Mouse (Mus musculus) midbrain, embryonic 15.5 days (tissue): ENCODE results near the gene Hist1h4i. TPM values are rescaled to one million over a fixed set of nuclear protein-coding genes. Genes with fewer than 3 reads are reported as not detected.
A peak's percentile ranks its signal among the peaks of the same experiment; 100 is the strongest.

Source experiments
- ATAC-seq: fragments of 200-750 bp; cut with Nextera tagmentation; replicated peaks from 2 replicates; pipeline ENCODE4 v1.8.0; 2017; ENCODE audit warnings: moderate TSS enrichment
- H3K27ac ChIP-seq: fragments of 300-500 bp; sonication (generic); 2 replicates; pipeline ENCODE4 v1.5.1; 2015; ENCODE audit warnings: mild to moderate bottlenecking, inconsistent platforms
- H3K27me3 ChIP-seq: fragments of 300-500 bp; sonication (generic); replicated peaks from 2 replicates; pipeline ENCODE4 v1.6.1; 2015; ENCODE audit warnings: inconsistent platforms
- H3K36me3 ChIP-seq: fragments of 300-500 bp; sonication (generic); replicated peaks from 2 replicates; pipeline ENCODE4 v1.6.1; 2015; ENCODE audit warnings: inconsistent platforms
- H3K4me1 ChIP-seq: fragments of 300-500 bp; sonication (generic); 2 replicates; pipeline ENCODE4 v1.6.1; 2015; ENCODE audit warnings: inconsistent platforms
- H3K4me2 ChIP-seq: fragments of 300-500 bp; sonication (generic); 2 replicates; pipeline ENCODE4 v1.6.1; 2015; ENCODE audit warnings: inconsistent platforms, mild to moderate bottlenecking, moderate library complexity
- H3K4me3 ChIP-seq: fragments of 300-500 bp; sonication (generic); 2 replicates; pipeline ENCODE4 v1.5.1; 2015; ENCODE audit warnings: mild to moderate bottlenecking, inconsistent platforms
- H3K9ac ChIP-seq: fragments of 300-500 bp; sonication (generic); 2 replicates; pipeline ENCODE4 v1.6.1; 2015; ENCODE audit warnings: mild to moderate bottlenecking, inconsistent platforms
- H3K9me3 ChIP-seq: fragments of 300-500 bp; sonication (generic); 2 replicates; pipeline ENCODE4 v1.6.1; 2016; ENCODE audit warnings: inconsistent platforms
- WGBS: fragments of 180-500 bp; shearing (Covaris S2); methylation state at CpG from one replicate; pipeline ENCODE4 v1.1.7; 2015; ENCODE audit warnings: mixed read lengths; 5-methylcytosine and 5-hydroxymethylcytosine counted together
- polyA plus RNA-seq: library from polyadenylated mRNA; unstranded; fragments of >200 nt; fragmentation: Nextera tagmentation; extraction: Ambion mirVana; gene quantifications from 2 replicates; pipeline ENCODE4 v1.2.1, GENCODE M21; 2015

Gene Hist1h4i
- polyA plus RNA-seq, 1 experiment from 2014 or later: 5.7 TPM

DNA sequence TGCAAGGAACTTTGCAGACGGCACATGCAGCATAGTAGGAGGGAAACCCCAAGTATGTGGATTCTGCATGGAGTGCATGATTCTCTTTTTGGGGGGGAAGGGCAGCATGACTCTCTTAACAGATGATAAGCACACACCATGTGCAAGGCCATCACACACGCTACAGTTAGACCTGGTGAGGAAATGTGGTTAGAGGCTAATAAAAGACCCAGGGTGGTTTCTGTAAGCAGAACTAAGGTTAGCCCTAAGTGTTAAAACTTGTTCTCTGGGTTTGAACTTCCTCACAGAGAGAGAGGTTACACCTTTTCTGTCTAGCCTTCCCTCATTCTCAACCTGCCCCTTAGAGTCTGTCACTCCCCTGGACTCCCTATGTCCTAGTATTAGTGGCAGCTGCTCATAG, 39.8 kb downstream of the Hist1h4i start:
- no peak overlapping the region for H3K27ac ChIP-seq
- H3K4me2 ChIP-seq: no peak overlapping the region
- no peaks in the 10 kb centered on the region for H3K36me3 ChIP-seq
- peaks cover 14% of the 10 kb centered on the region for H3K4me1 ChIP-seq
- no peak overlapping the region for H3K9ac ChIP-seq
- no peak overlapping the region for H3K4me3 ChIP-seq
- 53% methylated on average over 2 of the region's 2 CpGs for WGBS
- no peak for ATAC-seq
- no peaks in the 10 kb centered on the region for H3K9me3 ChIP-seq
- H3K27me3 ChIP-seq: peaks cover 99% of the 10 kb centered on the region

DNA sequence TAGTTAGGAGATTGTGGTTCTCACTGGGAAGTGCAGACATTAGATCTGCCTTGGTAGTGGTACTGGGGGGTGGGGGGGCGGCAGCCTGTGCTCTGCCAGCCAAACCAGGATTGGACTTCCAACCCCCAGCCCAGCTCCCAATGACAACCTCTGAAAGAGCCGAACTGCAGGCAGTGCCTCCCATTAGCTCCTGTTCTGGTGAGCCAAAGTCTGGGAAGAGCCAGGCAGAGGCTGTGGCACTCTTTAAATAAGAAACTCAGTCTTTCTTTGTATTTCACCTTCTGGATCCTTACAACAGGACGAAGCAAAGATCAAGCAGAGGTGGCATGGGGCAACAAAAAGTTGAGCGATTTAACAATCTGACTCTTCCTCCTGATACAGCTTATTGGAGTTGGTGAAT, 42.0 kb downstream of the Hist1h4i start:
- Histone ChIP-seq H3K27me3 (peaks cover 95% of the 10 kb centered on the region), H3K27ac (no peak overlapping the region), H3K36me3 (no peaks in the 10 kb centered on the region), H3K4me1 (peaks cover 12% of the 10 kb centered on the region; the same call in 1 of the 2 replicates), H3K9me3 (no peaks in the 10 kb centered on the region), H3K4me3 (no peak overlapping the region), H3K9ac (no peak overlapping the region), H3K4me2 (no peak overlapping the region)
- no peak for ATAC-seq
- WGBS: 36% methylated on average over 4 of the region's 4 CpGs

DNA sequence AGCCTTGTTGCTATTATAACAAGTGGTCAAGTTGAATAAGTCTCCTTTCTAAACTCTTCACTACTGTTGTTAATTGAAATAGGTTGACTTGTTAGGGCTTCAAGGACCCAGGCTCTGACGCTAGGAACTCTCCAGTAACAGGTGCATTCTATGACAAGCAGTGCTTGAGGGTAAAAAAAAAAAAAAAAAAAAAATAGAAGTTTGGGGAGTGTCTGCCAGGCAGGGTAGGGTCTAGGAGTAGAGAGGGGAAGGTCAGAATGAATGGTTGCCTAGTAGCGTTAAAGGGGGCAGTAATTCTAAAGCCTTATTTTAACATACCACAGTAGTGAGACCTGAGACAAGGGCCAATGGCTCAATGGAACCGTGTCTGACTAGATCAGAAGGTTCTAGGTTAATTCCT, 42.8 kb downstream of the Hist1h4i start:
- no peaks in the 10 kb centered on the region for H3K36me3 ChIP-seq
- no peak overlapping the region for H3K27ac ChIP-seq
- no peak overlapping the region for H3K9ac ChIP-seq
- H3K9me3 ChIP-seq: no peaks in the 10 kb centered on the region
- 17% methylated on average over 3 of the region's 3 CpGs for WGBS
- peaks cover 12% of the 10 kb centered on the region; the same call in 1 of the 2 replicates for H3K4me1 ChIP-seq
- no peak overlapping the region for H3K4me3 ChIP-seq
- H3K27me3 ChIP-seq: peaks cover 95% of the 10 kb centered on the region
- ATAC-seq: no peak
- H3K4me2 ChIP-seq: no peak overlapping the region

DNA sequence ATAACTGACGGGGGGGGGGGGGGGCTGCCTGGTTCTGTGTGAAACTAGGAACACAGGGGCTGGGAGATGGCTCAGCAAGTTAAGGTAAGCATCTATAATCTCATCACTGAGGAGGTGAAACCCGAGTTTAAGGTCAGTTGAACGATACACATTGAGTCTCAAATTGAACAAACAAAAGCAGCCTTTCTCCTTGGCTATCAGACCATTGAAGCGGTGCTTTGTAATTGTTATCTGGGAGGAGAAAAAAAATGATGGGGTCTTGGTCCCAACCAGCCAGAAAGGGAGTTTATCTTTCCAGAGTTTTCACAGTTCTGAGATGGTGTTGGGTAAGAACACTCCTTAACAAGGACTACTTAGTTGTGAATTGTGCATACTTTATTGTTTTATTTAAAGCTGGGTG, 43.3 kb downstream of the Hist1h4i start:
- Histone ChIP-seq H3K4me2 (no peak overlapping the region), H3K4me1 (peaks cover 12% of the 10 kb centered on the region; the same call in 1 of the 2 replicates), H3K36me3 (no peaks in the 10 kb centered on the region), H3K4me3 (no peak overlapping the region), H3K9me3 (no peaks in the 10 kb centered on the region), H3K27ac (no peak overlapping the region), H3K9ac (no peak overlapping the region), H3K27me3 (peaks cover 92% of the 10 kb centered on the region)
- no peak for ATAC-seq
- WGBS: 9% methylated on average over 4 of the region's 4 CpGs

DNA sequence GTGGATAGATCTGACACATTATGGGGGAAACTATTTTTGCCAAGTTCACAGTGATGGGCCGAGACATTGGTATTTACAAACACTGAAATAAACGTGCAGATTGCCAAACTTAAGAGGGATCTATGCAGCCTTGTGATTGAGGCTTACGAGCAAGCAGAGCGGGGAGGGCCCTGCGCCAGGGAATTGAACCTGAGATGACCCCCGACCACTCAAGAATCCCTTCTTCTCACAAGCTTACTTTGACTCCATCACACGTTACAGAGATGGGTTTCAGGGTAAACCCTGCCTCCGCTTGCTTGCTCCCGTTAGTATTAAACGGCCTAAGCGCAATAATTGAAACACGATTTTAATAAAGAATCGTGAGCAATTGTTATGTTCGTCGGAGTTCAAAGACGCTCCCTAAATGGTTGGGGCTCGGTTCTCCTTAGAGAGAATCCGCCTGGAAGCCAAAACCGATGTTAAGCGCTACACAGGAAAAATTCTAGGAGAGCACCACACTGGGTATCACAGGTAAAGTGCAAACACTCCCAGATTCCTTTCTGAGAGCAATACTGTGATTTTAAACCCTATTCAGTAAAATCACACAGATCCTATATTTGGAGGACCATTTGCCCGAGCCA, 43.9 kb downstream of the Hist1h4i start:
- H3K4me2 ChIP-seq: peak overlapping the region; percentile 6; the same call in 1 of the 2 replicates
- H3K4me1 ChIP-seq: peaks cover 12% of the 10 kb centered on the region; the same call in 1 of the 2 replicates
- H3K36me3 ChIP-seq: no peaks in the 10 kb centered on the region
- no peak overlapping the region for H3K27ac ChIP-seq
- no peak overlapping the region for H3K4me3 ChIP-seq
- ATAC-seq: no peak
- H3K27me3 ChIP-seq: peaks cover 90% of the 10 kb centered on the region
- H3K9ac ChIP-seq: no peak overlapping the region
- 1% methylated on average over 21 of the region's 21 CpGs for WGBS
- H3K9me3 ChIP-seq: no peaks in the 10 kb centered on the region

DNA sequence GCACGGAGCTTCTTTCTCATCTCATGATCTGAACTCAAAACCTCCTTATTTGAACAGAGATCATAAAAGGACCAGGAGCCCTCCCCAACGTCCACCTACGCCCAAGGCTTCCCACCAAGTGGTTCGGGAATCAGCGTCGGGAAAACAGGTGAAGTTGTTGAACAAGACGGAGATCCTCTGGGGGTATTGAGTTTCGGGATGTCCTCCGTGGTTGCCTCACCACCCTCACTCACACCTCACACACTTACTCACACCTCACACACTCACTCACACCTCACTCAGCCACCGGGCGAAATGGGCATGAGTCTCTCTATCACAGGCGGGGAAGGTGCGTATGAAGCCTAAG, 44.3 kb downstream of the Hist1h4i start:
- WGBS: 1% methylated on average over 13 of the region's 13 CpGs
- Histone ChIP-seq H3K27me3 (peaks cover 87% of the 10 kb centered on the region), H3K27ac (no peak overlapping the region), H3K9ac (no peak overlapping the region), H3K9me3 (no peaks in the 10 kb centered on the region), H3K36me3 (no peaks in the 10 kb centered on the region), H3K4me3 (no peak overlapping the region), H3K4me1 (peaks cover 12% of the 10 kb centered on the region; the same call in 1 of the 2 replicates), H3K4me2 (peak overlapping the region; percentile 6; the same call in 1 of the 2 replicates)
- ATAC-seq: no peak

DNA sequence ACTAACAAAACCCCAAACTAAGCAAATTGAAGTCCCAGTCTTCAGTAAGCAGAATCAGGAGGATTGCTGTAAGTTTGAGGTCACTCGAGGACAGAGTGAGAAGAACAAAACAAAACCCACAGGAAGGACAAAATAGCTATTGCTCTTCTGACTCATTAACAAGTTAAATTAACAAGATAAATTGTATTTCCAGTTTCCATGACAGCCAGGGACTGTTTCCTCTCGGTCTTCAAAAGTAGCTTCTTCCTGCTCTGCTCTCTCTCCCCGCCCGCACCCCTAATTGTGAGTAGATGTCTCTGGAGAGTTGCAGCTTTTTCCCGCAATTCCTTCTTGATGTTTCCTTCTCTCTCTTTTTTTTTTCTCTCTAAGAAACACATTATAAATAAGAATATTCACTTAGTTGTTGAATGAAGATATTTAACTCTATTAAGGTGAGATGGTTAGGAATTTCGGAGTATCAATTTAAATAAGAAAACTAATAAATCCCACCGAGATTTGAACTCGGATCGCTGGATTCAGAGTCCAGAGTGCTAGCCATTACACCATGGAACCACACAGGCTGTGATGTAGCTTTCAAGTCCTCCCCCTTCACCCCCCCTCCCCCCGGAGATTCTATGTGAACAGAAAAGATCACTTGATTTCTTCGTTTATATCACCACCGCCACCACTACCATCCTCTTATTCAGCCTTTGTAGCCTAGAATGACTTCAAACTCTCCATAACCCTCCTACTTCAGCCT, 44.9 kb downstream of the Hist1h4i start:
- peaks cover 12% of the 10 kb centered on the region; the same call in 1 of the 2 replicates for H3K4me1 ChIP-seq
- 0 out of 2 replicates have a peak overlapping the region, but pooled peaks have one; percentile 6 for H3K4me2 ChIP-seq
- no peak for ATAC-seq
- no peak overlapping the region for H3K9ac ChIP-seq
- 4% methylated on average over 12 of the region's 12 CpGs for WGBS
- peak overlapping the region; percentile 20; the same call in 1 of the 2 replicates for H3K4me3 ChIP-seq
- H3K9me3 ChIP-seq: no peaks in the 10 kb centered on the region
- H3K27ac ChIP-seq: no peak overlapping the region
- no peaks in the 10 kb centered on the region for H3K36me3 ChIP-seq
- peaks cover 87% of the 10 kb centered on the region for H3K27me3 ChIP-seq

DNA sequence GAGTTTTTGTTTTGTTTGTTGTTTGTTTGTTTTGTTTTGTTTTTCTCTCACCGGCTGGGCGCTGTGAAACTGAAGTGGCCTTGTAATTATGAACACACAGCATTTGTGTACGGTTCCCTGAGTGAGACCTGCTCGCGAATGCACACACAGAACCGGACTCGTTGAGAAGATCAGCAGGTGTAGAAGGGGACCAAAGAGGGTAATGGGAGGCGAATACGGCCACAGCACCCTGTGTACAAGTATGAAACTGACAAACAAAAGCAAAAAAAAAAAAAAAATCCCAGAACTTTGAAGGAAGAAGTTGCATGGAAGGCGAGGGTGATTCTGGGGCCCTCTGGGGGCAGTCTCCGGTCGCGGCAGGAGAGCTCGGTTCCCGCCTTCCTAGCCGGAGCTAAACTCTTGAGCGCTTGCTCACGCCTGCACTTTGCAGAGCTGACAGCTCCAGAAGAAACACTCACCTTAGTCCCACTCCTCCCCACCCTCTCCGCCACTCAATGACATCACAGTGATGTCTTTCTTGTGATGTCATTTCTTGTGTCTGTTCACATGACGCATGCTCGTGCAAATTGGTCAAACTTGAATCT, 45.7 kb downstream of the Hist1h4i start:
- no peak overlapping the region for H3K27ac ChIP-seq
- H3K4me1 ChIP-seq: peaks cover 12% of the 10 kb centered on the region; the same call in 1 of the 2 replicates
- peak; percentile 37; the same call in 1 of the 2 replicates for ATAC-seq
- no peaks in the 10 kb centered on the region for H3K9me3 ChIP-seq
- peak overlapping the region; percentile 20 for H3K4me3 ChIP-seq
- H3K36me3 ChIP-seq: no peaks in the 10 kb centered on the region
- H3K9ac ChIP-seq: no peak overlapping the region
- WGBS: 1% methylated on average over 21 of the region's 21 CpGs
- H3K4me2 ChIP-seq: peak overlapping the region; percentile 34
- H3K27me3 ChIP-seq: peaks cover 81% of the 10 kb centered on the region

DNA sequence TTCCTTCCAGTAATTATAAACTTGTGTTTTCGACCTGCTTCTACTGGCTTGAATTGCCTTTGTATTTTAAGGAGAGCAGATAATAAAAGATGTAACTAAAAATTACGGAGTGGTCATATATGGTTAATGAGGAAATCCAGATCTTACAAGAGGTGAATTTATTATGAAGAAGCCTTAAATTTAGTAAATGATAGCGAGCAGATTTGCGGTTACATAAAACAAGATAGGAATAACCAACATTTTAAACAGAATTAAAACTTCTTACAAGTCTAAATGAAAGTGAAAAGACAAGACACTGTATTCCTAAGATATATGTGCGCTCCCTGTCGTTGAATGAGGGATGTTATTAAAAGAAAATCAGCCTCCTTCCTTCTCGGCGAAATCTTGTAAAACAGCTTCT, 46.3 kb downstream of the Hist1h4i start:
- Histone ChIP-seq H3K27ac (no peak overlapping the region), H3K27me3 (peaks cover 76% of the 10 kb centered on the region), H3K36me3 (no peaks in the 10 kb centered on the region), H3K4me3 (peak overlapping the region; percentile 20; the same call in 1 of the 2 replicates), H3K9ac (no peak overlapping the region), H3K4me2 (peak overlapping the region; percentile 34), H3K9me3 (no peaks in the 10 kb centered on the region), H3K4me1 (peaks cover 12% of the 10 kb centered on the region; the same call in 1 of the 2 replicates)
- no peak for ATAC-seq
- 6% methylated on average over 8 of the region's 8 CpGs for whole genome bisulfite sequencing

DNA sequence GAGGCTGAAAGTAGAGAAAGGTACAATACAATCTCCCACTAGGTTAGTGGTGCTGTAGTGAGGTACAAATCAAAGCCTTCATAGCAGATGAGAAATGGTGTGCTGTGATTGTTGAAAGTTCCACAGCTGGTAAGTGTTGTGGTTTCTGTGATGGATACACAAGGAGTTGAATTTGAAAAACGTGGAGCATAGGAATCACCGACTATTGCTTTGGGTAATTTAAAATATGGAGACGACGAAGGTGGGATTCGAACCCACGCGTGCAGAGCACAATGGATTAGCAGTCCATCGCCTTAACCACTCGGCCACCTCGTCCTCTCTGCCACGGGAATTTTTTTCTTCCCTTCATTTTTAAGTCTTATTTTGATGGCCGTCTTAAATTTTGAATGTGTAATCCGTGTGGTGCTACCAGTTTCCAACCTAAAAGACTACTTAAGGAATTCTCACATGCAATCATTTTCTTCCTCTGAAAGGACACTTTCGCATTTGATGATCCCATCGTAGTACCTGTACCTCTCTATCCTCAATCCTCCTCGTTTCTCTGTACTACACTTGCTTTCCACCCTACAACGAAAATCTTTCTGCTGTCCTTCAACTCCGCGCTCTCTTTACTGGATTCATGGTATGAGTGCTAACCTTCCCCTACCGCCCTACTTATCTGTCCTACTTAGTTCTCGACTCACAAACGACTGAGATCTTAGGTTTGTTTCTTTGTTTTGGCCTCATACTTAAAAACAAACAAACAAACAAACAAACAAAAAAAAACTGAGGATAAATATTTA, 47.0 kb downstream of the Hist1h4i start:
- no peak overlapping the region for H3K9ac ChIP-seq
- H3K4me1 ChIP-seq: peaks cover 12% of the 10 kb centered on the region; the same call in 1 of the 2 replicates
- H3K4me3 ChIP-seq: no peak overlapping the region
- H3K27me3 ChIP-seq: peaks cover 69% of the 10 kb centered on the region
- no peaks in the 10 kb centered on the region for H3K36me3 ChIP-seq
- ATAC-seq: no peak
- no peak overlapping the region for H3K27ac ChIP-seq
- no peak overlapping the region for H3K4me2 ChIP-seq
- 2% methylated on average over 22 of the region's 22 CpGs for WGBS
- no peaks in the 10 kb centered on the region for H3K9me3 ChIP-seq

DNA sequence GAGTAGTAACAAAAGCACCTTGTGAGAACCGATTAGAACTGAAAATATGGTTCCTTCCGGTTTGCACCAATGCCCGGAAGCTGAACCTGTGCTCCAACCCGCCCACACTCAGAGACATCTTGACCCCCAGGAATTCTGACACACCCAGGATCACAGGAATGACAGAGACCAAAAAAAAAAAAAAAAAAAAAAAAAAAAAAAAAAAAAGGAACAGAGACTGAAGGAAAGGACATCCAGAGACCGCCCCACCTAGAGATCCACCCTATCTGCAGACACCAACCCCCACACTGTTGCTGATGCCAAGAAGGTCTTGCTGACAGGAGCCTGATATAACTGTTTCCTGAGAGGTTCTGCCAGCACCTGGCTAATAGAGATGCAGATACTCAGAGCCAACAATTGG, 48.6 kb downstream of the Hist1h4i start:
- WGBS: 83% methylated on average over 5 of the region's 5 CpGs
- H3K9ac ChIP-seq: no peak overlapping the region
- no peak overlapping the region for H3K27ac ChIP-seq
- no peaks in the 10 kb centered on the region for H3K36me3 ChIP-seq
- H3K9me3 ChIP-seq: no peaks in the 10 kb centered on the region
- H3K27me3 ChIP-seq: peaks cover 56% of the 10 kb centered on the region
- ATAC-seq: no peak
- H3K4me3 ChIP-seq: no peak overlapping the region
- H3K4me2 ChIP-seq: no peak overlapping the region
- H3K4me1 ChIP-seq: peaks cover 12% of the 10 kb centered on the region; the same call in 1 of the 2 replicates
